Mouse (Mus musculus) testis, adult 2 months (tissue): ENCODE measurements around the gene Olfr1410.

Source experiments
- CTCF ChIP-seq: fragments of 200-500 bp; IDR thresholded peaks from 2 replicates; pipeline ENCODE4 v1.5.1; 2012; ENCODE audit warnings: low read depth, mild to moderate bottlenecking, inconsistent platforms, low read length, moderate library complexity; ENCODE audit not compliant: control insufficient read depth, insufficient read depth, insufficient replicate concordance
- POLR2A ChIP-seq: fragments of 200-500 bp; IDR thresholded peaks from 2 replicates; pipeline ENCODE4 v1.6.1; 2012; ENCODE audit warnings: low read depth, mild to moderate bottlenecking, inconsistent platforms, low read length, moderate library complexity; ENCODE audit not compliant: control insufficient read depth

DNA sequence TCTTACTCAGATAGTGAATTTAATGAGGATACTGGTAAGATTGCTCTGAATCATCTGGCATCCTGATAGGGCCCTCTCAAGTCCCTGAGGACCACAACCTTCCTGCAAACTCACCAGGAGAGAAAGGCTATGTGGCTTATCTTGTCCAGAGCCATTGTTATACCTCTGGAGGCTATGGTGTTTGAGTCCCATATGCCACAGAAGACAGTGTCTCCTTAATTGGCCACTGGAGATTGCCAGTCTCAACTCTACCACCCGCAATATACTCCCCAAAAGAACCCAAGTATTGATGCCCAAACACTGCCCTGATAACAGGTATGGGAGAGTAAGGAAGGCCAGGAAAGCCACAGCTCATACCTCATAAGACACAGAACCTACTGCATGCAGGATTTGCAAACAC lies at the start of gene Olfr1410:
- no peak for TF ChIP-seq CTCF
- TF ChIP-seq POLR2A = no peak
